Mouse (Mus musculus) liver, adult (tissue): ENCODE data around the gene Rhot2.

Source experiments
- GATA4 ChIP-seq: IDR thresholded peaks from 2 replicates; pipeline ENCODE4 v1.6.1; 2014; ENCODE audit warnings: mild to moderate bottlenecking, low read length; ENCODE audit not compliant: insufficient replicate concordance

The Rhot2 gene

GRCm38 (mm10) chr17:25808789-25809605 is 35.7 kb downstream of the Rhot2 start, which contains the start of gene Fbxl16:
Gene Fbxl16 (plus strand): TSS chr17:25809085.
- TF ChIP-seq GATA4, result no peak

- no peak for TF ChIP-seq GATA4
These were observed 36.6 kb downstream of the Rhot2 start for GRCm38 (mm10) chr17:25808028-25808427.

DNA sequence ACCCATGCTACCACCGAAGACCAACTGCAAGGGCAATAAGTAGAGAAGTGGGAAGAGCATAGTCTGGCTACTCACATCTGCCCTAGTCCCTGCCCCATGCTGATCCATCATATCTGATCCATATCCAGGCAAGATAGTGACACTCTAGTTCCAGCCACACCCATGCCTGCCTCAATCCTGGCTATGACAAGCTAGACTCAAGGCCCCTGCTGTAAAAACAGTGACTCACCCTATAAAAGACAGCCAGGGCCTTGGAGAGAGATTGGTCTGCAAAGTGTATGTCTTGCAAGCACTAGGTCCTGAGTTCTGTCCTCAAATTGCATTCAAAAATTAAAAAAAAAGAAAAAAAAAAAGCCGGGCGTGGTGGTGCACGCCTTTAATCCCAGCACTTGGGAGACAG is 38.1 kb downstream of the Rhot2 start:
- TF ChIP-seq GATA4, result no peak

DNA sequence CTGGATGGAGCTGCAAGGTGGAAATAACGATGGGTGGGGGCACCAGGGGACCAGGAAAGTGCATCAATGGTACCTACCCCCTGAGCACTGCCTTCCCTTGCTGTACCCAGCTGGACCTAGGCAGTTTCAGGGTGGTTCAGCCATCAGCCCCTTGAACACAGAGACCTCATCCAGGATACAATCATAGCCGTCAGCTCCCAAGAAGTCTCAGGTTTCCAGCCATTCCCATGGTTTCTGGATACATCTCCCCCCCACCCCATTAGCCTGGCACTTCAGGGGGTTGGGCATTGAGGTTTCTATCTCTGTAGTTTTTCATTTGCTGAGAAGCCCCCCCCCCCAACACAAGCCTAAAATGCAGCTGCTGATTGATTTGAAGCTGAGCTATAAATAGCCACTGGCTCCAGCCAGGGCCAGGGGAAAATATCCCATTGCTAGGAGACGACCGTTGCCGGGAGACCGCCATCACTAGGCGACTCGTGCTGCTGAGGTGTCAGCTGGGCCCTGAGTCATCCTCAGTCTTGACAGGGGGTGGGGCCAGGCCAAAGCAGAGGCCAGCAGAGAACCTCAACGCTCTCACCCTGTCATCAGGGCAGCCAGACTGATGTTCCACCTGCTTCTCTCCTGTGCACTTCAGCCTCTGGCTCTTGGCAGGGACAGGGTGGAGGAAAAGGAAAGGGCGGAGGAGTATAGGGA is 41.7 kb downstream of the Rhot2 start:
- TF ChIP-seq GATA4, result no peak

DNA sequence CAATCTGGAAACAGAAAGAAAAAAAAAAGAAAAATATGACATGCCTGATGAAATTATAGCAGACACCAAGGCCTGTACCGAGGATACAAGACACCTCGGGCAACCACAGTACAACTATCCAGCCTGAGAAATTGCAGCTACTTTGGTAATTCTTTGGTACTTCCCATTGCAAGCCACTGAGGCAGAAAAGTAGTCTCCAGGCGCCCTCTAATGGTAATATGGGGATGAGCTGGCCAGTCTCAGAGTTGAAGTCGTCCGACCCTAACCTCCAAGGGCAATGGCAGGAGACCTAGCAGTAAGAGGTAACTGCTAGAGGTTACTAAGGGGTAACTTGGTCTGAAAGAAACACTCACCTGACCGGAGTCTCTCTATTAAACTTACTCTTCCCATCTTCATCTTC is 43.6 kb downstream of the Rhot2 start:
- TF ChIP-seq GATA4, result no peak

DNA sequence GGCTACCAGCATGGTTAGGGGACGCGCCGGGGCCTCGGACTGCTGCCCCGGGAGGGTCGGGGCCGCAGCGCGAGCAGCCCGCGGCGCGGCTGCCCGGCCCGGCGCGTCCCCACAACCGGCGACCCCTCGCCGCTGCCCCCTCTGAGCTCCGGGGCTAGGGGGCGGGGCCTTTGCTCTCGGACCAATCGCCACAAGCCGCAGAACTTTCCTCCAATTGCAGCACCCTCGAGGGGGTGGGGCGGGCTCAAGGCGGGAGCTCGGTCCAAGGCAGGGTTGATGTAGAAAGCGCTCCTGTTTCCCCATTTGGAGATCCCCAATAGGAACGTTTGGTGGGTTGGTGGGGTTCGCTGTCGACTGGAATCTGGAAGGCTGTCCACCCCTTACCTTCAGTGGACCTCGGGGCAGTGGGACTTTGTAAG is 47.7 kb downstream of the Rhot2 start, which contains the start of gene Metrn:
Gene Metrn, minus strand, starts transcription at position 186 of the 419 bp plus-strand sequence.
- TF ChIP-seq GATA4, result no peak

DNA sequence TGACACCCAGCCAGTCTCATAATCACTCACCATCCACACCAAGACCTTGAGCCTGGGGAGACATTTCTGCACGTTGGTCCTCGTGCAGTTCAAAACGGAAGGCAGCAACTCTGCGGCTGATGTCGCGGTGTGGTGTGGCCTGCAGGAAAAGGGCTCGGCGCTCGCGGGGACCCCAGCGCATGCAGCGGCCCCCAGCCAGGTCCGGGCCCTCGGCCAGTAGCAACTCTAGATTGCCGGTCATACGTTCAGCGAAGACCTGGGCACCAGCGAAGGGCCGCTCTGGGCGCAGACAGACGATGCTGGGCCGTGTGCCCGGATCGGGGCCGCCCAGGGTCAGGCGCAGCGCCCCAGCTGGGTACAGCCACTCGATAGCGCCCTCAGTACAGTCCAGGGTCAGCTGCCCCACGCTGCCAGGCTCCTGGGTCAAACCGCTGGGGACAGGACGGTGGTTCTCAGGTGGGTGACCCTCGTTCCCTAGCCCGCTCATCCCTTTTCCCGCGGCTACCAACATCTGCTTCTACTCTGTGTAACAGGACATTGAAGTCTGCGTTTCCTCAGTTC is 48.4 kb downstream of the Rhot2 start:
- TF ChIP-seq GATA4, result no peak

DNA sequence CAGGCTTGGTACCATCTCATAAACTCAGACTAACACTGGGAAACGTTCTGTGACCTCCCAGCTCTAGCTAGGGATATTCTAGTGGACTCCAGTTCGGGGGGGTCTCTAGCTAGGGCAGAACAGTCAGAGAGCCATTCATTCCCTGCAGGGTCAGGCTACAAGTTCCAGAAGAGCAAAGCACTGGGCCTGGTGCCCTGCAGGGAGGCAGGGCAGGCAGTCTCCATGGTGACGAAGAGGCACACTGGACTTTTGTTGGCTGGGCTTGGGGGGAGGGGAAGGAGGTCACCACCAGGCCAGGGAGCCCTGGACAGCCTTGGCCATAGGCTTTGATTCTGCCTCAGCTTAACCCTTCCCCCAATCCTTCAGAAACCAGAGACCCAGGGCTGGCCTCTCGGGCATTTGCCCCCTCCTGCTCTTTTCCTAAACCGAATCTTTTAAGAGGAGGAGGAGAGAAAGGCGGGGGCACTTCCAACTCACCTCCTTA is 49.0 kb downstream of the Rhot2 start, which contains the start of gene AC134908.4:
Gene AC134908.4, minus strand, starts transcription at position 51 of the 484 bp plus-strand sequence.
- no peak for TF ChIP-seq GATA4

GRCm38 (mm10) chr17:25794998-25795397 is 49.7 kb downstream of the Rhot2 start:
- TF ChIP-seq GATA4, result no peak

DNA sequence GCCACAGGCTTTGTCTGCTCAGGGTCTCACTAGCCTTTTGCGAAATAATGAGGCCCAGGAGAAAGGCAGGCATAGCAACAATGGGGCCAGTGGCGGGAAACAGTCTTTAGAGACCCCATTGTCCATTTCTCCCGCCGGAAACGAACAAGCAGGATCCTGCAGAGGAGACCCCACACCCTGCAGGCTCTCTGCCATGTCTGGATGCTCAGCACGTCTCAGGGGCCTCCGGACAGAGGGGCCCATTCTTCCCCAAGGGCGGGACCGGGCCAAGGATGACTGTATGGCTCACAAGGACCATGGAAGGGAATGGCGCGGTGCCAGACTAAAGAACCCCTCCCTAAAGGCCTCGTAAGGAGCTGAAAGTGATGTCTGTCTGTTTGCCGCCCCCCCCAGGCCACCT is 50.5 kb downstream of the Rhot2 start:
- TF ChIP-seq GATA4, result no peak

DNA sequence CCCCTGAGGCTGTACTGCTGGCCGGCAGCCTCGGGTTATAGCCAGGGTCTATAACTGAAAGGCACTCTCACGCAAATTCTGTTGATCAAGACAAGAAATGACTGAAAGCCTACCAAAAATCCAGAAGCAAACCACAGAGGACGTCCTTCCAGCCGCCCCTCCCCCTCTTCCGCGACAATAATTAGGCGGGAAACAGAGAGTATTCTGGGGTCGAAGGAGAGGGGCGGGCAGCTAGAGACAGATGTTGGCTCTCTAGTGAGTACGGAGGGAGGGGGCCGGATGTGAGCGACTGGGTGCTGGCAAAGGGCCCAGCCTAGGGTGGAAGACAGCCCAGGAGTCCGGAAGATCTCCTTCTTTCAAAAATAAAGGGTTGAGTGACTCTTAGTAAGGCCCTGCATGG is 52.0 kb downstream of the Rhot2 start, which contains the start of gene Fam173a:
Gene Fam173a, minus strand, starts transcription at position 287 of the 400 bp plus-strand sequence.
- TF ChIP-seq GATA4, result no peak

DNA sequence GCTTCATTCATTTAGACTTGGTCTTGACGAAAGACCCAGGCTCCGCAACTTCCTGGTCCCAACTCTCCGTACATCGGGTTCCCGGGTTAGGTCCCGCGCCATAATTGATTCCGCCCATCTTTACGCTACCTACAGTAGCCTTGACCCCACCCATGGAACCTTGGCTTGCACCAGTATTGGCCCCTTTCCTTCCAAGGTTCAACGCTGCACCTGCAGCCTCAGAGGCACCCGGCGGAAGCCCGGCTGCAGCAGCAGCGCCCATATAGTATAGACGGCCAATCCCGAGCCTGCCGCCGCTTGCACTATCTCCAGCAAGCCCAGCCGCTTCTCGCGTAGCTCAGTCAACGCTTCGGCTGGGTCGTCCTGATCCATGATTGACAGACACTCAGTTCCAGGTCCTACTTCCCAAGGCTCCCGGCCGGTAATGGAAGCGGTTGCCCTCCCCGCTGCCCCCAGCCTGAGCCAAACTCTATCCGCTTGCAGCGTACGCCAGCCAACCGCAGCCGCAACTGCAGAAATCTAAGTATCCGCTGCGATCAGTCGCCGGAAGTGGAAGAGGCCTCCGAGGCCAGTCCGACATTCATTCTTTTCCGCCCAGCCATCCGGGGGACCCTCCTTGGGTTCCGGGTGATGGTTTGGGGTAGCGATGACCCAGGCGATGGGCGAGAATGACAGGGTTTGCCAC is 52.7 kb downstream of the Rhot2 start:
- no peak for TF ChIP-seq GATA4

DNA sequence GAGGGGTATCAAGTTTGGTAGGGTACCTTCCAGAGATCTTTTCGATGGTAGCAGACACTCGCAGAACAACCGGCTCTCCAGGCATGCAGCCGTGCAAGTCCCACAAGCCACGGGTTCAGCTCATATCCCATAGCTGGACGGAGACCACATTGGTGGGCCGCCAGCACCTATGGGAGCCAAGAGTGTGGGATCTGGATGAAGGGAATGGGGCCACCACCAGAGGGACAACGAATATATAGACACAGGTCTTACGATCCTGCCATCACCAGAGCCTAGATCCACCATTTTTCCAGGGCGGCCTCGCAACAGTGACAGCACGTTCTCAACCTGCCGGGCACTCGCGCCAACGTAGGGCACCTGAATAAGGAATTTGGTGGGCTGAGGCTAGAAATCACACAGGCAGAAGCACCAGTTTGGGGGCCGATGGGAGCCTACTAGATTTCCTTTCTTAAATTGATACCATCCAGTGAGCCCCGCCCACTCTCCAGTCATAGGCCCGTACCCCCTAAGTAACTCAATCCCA is 53.3 kb downstream of the Rhot2 start:
- TF ChIP-seq GATA4, result no peak
